Mouse (Mus musculus): ENCODE measurements around the gene Ank3. TPM values are rescaled to one million over a fixed set of nuclear protein-coding genes. Genes with fewer than 3 reads are reported as not detected.

The Ank3 gene
- polyA plus RNA-seq, 2 experiments = 3.1 to 5.3 TPM

DNA sequence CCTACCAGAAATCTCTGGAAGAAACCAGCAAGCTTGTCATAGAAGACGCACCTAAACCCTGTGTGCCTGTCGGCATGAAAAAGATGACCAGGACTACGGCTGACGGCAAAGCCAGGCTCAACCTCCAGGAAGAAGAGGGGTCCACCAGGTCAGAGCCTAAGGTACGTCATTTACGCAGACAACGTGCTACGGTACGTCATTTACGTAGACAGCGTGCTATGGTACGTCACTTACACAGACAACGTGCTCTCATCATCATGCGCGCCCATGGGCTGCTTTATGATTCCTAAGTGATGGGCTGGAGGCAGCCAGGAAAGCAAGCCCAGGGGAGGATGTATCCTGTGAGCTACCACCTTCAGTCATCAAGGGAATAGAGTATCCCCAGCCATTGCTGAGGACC lies 606.3 kb downstream of the Ank3 start:
- H3K4me1 ChIP-seq (replicated peaks; ENCODE audit: control insufficient read depth in 2 of 2, insufficient read depth in 2 of 2, low read length in 1 of 2) = no peaks in the 10 kb centered on the region
- H3K9ac ChIP-seq (replicated peaks) = no peak overlapping the region
- no peak overlapping the region for H3K4me2 ChIP-seq (ENCODE audit: low read depth)
- no peaks in the 10 kb centered on the region for H3K9me3 ChIP-seq (ENCODE audit: control insufficient read depth, low read length)
- ATAC-seq (ENCODE audit: insufficient read depth) = no peak
- TF ChIP-seq CTCF (IDR thresholded peaks at IDR 0.05; ENCODE audit: low read depth) = no peak
- TF ChIP-seq EP300 (IDR thresholded peaks at IDR 0.05; ENCODE audit: low read depth) = no peak
- no peaks in the 10 kb centered on the region for H3K27me3 ChIP-seq (ENCODE audit: control insufficient read depth, insufficient read depth, low read length)
- no peak overlapping the region for H3K4me3 ChIP-seq (ENCODE audit: insufficient read depth in 1 of 2, low read depth in 2 of 2, low read length in 2 of 2)
- no peak for DNase-seq (ENCODE audit: low read depth in 3 of 3, low spot score in 3 of 3)
- no peaks in the 10 kb centered on the region for H3K36me3 ChIP-seq (replicated peaks; ENCODE audit: control insufficient read depth, insufficient read depth, low read depth)
- no peak overlapping the region for H3K27ac ChIP-seq
- 88% methylated on average over 15 of the region's 15 CpGs for WGBS (ENCODE audit: insufficient replicate concordance)

- TF ChIP-seq CTCF (IDR thresholded peaks at IDR 0.05; ENCODE audit: low read depth) = no peak
Measured at GRCm38 (mm10) chr10:70006380-70006779, 607.8 kb downstream of the Ank3 start.

DNA sequence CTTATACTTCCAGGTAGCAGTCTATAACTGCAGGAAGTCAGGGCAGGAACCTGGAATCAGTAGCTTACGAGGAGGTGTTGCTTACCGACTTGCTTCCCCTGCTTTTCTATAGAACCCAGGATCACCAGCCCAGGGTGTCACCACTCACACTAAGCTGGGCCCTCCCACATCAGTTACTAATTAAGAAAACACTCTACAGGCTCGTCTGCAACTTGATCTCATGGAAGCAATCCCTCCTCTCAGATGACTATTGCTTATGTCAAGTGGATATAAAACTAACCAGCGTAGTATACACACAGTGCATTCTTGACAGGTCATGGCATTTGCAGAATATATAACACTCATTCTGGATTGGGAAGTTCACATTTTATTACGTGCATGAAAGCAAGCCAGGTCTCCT lies 613.2 kb downstream of the Ank3 start:
- Histone ChIP-seq H3K4me1 (replicated peaks; ENCODE audit: control insufficient read depth in 2 of 2, insufficient read depth in 2 of 2, low read length in 1 of 2) (no peaks in the 10 kb centered on the region), H3K27me3 (ENCODE audit: control insufficient read depth, insufficient read depth, low read length) (no peaks in the 10 kb centered on the region), H3K9me3 (ENCODE audit: control insufficient read depth, low read length) (no peaks in the 10 kb centered on the region), H3K27ac (no peak overlapping the region), H3K9ac (replicated peaks) (no peak overlapping the region), H3K4me2 (ENCODE audit: low read depth) (no peak overlapping the region), H3K4me3 (ENCODE audit: insufficient read depth in 1 of 2, low read depth in 2 of 2, low read length in 2 of 2) (no peak overlapping the region), H3K36me3 (replicated peaks; ENCODE audit: control insufficient read depth, insufficient read depth, low read depth) (no peaks in the 10 kb centered on the region)
- TF ChIP-seq CTCF (IDR thresholded peaks at IDR 0.05; ENCODE audit: low read depth) = no peak
- WGBS (ENCODE audit: insufficient replicate concordance) = 56% methylated on average over 5 of the region's 5 CpGs
- no peak for DNase-seq (ENCODE audit: low read depth in 3 of 3, low spot score in 3 of 3)
- no peak for ATAC-seq (ENCODE audit: insufficient read depth)

More at GRCm38 (mm10) chr10:70006380-70006779, 607.8 kb downstream of the Ank3 start:
- no peak for DNase-seq (ENCODE audit: low read depth in 3 of 3, low spot score in 3 of 3)
- Histone ChIP-seq H3K27ac (no peak overlapping the region), H3K4me1 (replicated peaks; ENCODE audit: control insufficient read depth in 2 of 2, insufficient read depth in 2 of 2, low read length in 1 of 2) (no peaks in the 10 kb centered on the region), H3K9ac (replicated peaks) (no peak overlapping the region), H3K4me3 (ENCODE audit: insufficient read depth in 1 of 2, low read depth in 2 of 2, low read length in 2 of 2) (no peak overlapping the region), H3K27me3 (ENCODE audit: control insufficient read depth, insufficient read depth, low read length) (no peaks in the 10 kb centered on the region), H3K9me3 (ENCODE audit: control insufficient read depth, low read length) (no peaks in the 10 kb centered on the region), H3K36me3 (replicated peaks; ENCODE audit: control insufficient read depth, insufficient read depth, low read depth) (no peaks in the 10 kb centered on the region), H3K4me2 (ENCODE audit: low read depth) (no peak overlapping the region)
- ATAC-seq (ENCODE audit: insufficient read depth) = no peak
- 64% methylated on average over 9 of the region's 9 CpGs for WGBS (ENCODE audit: insufficient replicate concordance)

DNA sequence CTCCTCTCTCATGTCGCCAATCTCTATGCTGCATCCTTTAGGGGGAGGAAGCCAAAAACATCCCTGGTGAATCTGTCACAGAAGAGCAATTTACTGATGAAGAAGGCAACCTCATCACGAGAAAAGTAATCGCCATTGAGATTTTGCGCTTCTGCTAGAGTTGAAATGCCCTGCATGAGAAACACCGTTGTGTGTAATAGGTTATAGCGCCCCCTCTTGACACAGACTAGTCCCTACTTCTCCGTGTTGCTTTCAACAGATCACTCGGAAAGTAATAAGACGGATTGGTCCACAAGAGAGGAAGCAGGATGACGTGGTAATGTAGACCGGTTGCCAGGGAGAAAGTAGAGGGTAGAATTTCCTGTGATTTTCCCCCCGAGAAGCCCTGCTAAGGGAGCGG lies 615.4 kb downstream of the Ank3 start:
- DNase-seq (ENCODE audit: low read depth in 3 of 3, low spot score in 3 of 3) (no peak), ATAC-seq (ENCODE audit: insufficient read depth) (no peak)
- H3K27ac ChIP-seq = no peak overlapping the region
- H3K36me3 ChIP-seq (replicated peaks; ENCODE audit: control insufficient read depth, insufficient read depth, low read depth) = no peaks in the 10 kb centered on the region
- no peaks in the 10 kb centered on the region for H3K9me3 ChIP-seq (ENCODE audit: control insufficient read depth, low read length)
- WGBS (ENCODE audit: insufficient replicate concordance) = 66% methylated on average over 13 of the region's 13 CpGs
- H3K4me1 ChIP-seq (replicated peaks; ENCODE audit: control insufficient read depth in 2 of 2, insufficient read depth in 2 of 2, low read length in 1 of 2) = no peaks in the 10 kb centered on the region
- no peak overlapping the region for H3K4me3 ChIP-seq (ENCODE audit: insufficient read depth in 1 of 2, low read depth in 2 of 2, low read length in 2 of 2)
- TF ChIP-seq EP300 (IDR thresholded peaks at IDR 0.05; ENCODE audit: low read depth) (no peak), CTCF (IDR thresholded peaks at IDR 0.05; ENCODE audit: low read depth) (no peak)
- no peak overlapping the region for H3K4me2 ChIP-seq (ENCODE audit: low read depth)
- H3K27me3 ChIP-seq (ENCODE audit: control insufficient read depth, insufficient read depth, low read length) = no peaks in the 10 kb centered on the region
- H3K9ac ChIP-seq (replicated peaks) = no peak overlapping the region

DNA sequence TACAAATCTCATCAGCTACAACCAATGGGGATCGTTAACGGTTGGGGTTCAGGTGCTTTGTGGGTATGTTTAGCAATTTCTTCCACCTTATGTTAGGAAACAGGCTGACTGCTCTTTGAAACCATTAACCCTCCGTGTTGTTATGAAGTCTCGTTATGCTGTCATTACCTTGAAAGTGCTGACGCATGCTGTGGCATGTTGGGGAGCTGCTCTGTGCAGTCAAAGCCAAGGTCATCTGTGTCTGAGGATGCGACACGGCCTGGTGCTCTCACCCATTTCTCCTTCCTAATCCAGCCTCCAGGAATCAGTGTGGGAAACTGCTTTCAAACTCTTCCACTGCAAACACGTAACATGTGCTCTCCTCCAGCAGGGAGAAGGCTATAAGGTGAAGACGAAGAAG lies 616.6 kb downstream of the Ank3 start:
- no peak for ATAC-seq (ENCODE audit: insufficient read depth)
- no peak for TF ChIP-seq CTCF (IDR thresholded peaks at IDR 0.05; ENCODE audit: low read depth)
- TF ChIP-seq EP300 (IDR thresholded peaks at IDR 0.05; ENCODE audit: low read depth) = no peak
- DNase-seq (ENCODE audit: low read depth in 3 of 3, low spot score in 3 of 3) = no peak
- H3K4me2 ChIP-seq (ENCODE audit: low read depth) = no peak overlapping the region
- 76% methylated on average over 9 of the region's 9 CpGs for WGBS (ENCODE audit: insufficient replicate concordance)
- H3K36me3 ChIP-seq (replicated peaks; ENCODE audit: control insufficient read depth, insufficient read depth, low read depth) = no peaks in the 10 kb centered on the region
- H3K4me1 ChIP-seq (replicated peaks; ENCODE audit: control insufficient read depth in 2 of 2, insufficient read depth in 2 of 2, low read length in 1 of 2) = no peaks in the 10 kb centered on the region
- no peak overlapping the region for H3K9ac ChIP-seq (replicated peaks)
- H3K27ac ChIP-seq = no peak overlapping the region
- H3K9me3 ChIP-seq (ENCODE audit: control insufficient read depth, low read length) = no peaks in the 10 kb centered on the region
- H3K27me3 ChIP-seq (ENCODE audit: control insufficient read depth, insufficient read depth, low read length) = no peaks in the 10 kb centered on the region
- no peak overlapping the region for H3K4me3 ChIP-seq (ENCODE audit: insufficient read depth in 1 of 2, low read depth in 2 of 2, low read length in 2 of 2)

DNA sequence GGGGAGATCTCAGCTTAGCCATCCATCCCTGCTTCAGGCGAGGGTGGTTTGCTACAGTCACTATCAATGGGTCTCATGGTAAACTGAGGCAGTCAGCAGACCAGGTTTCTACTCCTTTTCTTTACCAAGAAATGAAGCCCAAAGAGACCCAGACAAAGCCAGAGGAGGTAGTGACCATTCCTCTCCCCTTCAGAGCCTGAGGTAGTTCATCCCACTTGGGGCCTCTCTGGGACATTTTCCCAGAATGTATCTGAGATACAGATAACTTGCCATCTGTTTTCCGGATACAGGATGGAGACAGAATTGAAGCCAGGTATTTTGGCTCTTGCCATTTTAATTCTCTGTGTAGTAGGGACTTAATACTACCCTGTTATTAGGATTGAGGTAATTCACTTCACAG lies 620.1 kb downstream of the Ank3 start:
- no peaks in the 10 kb centered on the region for H3K9me3 ChIP-seq (ENCODE audit: control insufficient read depth, low read length)
- H3K4me2 ChIP-seq (ENCODE audit: low read depth) = no peak overlapping the region
- H3K27ac ChIP-seq = no peak overlapping the region
- H3K4me3 ChIP-seq (ENCODE audit: insufficient read depth in 1 of 2, low read depth in 2 of 2, low read length in 2 of 2) = no peak overlapping the region
- no peak overlapping the region for H3K9ac ChIP-seq (replicated peaks)
- no peaks in the 10 kb centered on the region for H3K27me3 ChIP-seq (ENCODE audit: control insufficient read depth, insufficient read depth, low read length)
- WGBS (ENCODE audit: insufficient replicate concordance) = 51% methylated on average over 2 of the region's 2 CpGs
- no peak for DNase-seq (ENCODE audit: low read depth in 3 of 3, low spot score in 3 of 3)
- H3K4me1 ChIP-seq (replicated peaks; ENCODE audit: control insufficient read depth in 2 of 2, insufficient read depth in 2 of 2, low read length in 1 of 2) = no peaks in the 10 kb centered on the region
- H3K36me3 ChIP-seq (replicated peaks; ENCODE audit: control insufficient read depth, insufficient read depth, low read depth) = no peaks in the 10 kb centered on the region
- TF ChIP-seq EP300 (IDR thresholded peaks at IDR 0.05; ENCODE audit: low read depth) = no peak
- no peak for TF ChIP-seq CTCF (IDR thresholded peaks at IDR 0.05; ENCODE audit: low read depth)
- ATAC-seq (ENCODE audit: insufficient read depth) = no peak
